10 mouse cellular contexts compared by ENCODE assay signal in the genomic region with DNA sequence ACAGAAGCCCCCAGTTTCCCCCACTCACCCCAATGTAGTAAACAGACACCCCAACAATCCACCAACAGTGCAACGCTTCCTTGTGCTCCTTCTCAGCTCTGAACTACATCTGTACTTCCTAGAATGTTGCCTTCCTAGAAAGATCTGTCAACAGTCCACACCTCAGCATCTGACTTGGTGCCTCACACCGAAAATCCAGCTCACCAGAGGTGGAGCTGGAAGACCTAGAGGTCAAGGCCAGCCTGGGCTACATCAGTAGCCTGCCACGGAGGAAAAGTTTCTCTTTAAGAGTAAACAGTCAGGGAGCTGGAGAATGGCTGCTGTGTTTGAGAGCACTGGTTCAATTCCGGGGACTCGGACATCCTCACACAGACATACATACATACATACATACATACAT. TPM values are rescaled to one million over a fixed set of nuclear protein-coding genes. Genes with fewer than 3 reads are reported as not detected.
A peak's percentile ranks its signal among the peaks of the same experiment; 100 is the strongest.
DNase-seq lines count a peak whose midpoint lies in the region; ATAC-seq and TF ChIP-seq lines count a peak whose summit lies in the region.
"Had no signal": no experiment of that assay in that cellular context is flagged by ENCODE, and none has a peak within 500 bp of the region (broad histone marks: within the 10 kb centered on the region; RNA-seq: fewer than 3 reads in every experiment).

No protein-coding gene starts in this region.

- no peaks in the 10 kb centered on the region for H3K9me3 ChIP-seq in heart, embryonic 14.5 days (ENCODE audit: control insufficient read depth, low read length)
- no peaks in the 10 kb centered on the region for H3K9me3 ChIP-seq in lung, postnatal 0 days (ENCODE audit: low read length)
- no peaks in the 10 kb centered on the region for H3K9me3 ChIP-seq in stomach, embryonic 16.5 days (replicated peaks; ENCODE audit: control insufficient read depth, low read length)

- H3K27ac ChIP-seq in heart, embryonic 14.5 days (replicated peaks in 1 of 2; ENCODE audit: control insufficient read depth in 1 of 2, insufficient read depth in 1 of 2, low read depth in 2 of 2, low read length in 2 of 2): peak overlapping the region; percentile 52 to 78
- H3K27ac ChIP-seq in lung, postnatal 0 days (ENCODE audit: low read length): no peak overlapping the region
- no peak overlapping the region for H3K27ac ChIP-seq in stomach, embryonic 16.5 days (ENCODE audit: low read length)

- 63% methylated on average over 5 of the region's 5 CpGs for WGBS in heart, embryonic 14.5 days
- WGBS in lung, postnatal 0 days: 46% methylated on average over 5 of the region's 5 CpGs
- WGBS in stomach, embryonic 16.5 days: 56% methylated on average over 5 of the region's 5 CpGs

- H3K27me3 ChIP-seq in heart, embryonic 14.5 days (ENCODE audit: control insufficient read depth, insufficient read depth, low read length): no peaks in the 10 kb centered on the region
- H3K27me3 ChIP-seq in lung, postnatal 0 days (replicated peaks; ENCODE audit: insufficient read depth, low read length): no peaks in the 10 kb centered on the region
- no peaks in the 10 kb centered on the region for H3K27me3 ChIP-seq in stomach, embryonic 16.5 days (ENCODE audit: control insufficient read depth, insufficient read depth, low read length)

- no peak for TF ChIP-seq CTCF in lung, postnatal 0 days (IDR thresholded peaks at IDR 0.05)

- no peak for ATAC-seq in heart, embryonic 14.5 days (ENCODE audit: insufficient number of reproducible peaks, insufficient read depth, low FRiP score, low read depth)
- ATAC-seq in lung, postnatal 0 days: no peak
- ATAC-seq in erythroid progenitor cell, adult 5-6 weeks (replicated peaks; ENCODE audit: low FRiP score, poor library complexity, severe bottlenecking): peak; percentile 30; the same call in 1 of the 2 replicates
- no peak for ATAC-seq in stomach, embryonic 16.5 days (ENCODE audit: insufficient read depth, low FRiP score)
- no peak for ATAC-seq in megakaryocyte progenitor cell, adult 5-6 weeks (replicated peaks; ENCODE audit: poor library complexity)

- H3K36me3 ChIP-seq in heart, embryonic 14.5 days (ENCODE audit: control insufficient read depth, insufficient read depth, low read length): no peaks in the 10 kb centered on the region
- no peaks in the 10 kb centered on the region for H3K36me3 ChIP-seq in lung, postnatal 0 days (ENCODE audit: insufficient read depth, low read length)
- no peaks in the 10 kb centered on the region for H3K36me3 ChIP-seq in stomach, embryonic 16.5 days (ENCODE audit: control insufficient read depth, insufficient read depth, low read length)

- no peak for TF ChIP-seq EP300 in lung, postnatal 0 days (IDR thresholded peaks at IDR 0.05)

- H3K4me1 ChIP-seq in heart, embryonic 14.5 days (ENCODE audit: control insufficient read depth in 2 of 2, insufficient read depth in 2 of 2, low read length in 2 of 2): peaks cover 30 to 64% of the 10 kb centered on the region in 2 experiments
- H3K4me1 ChIP-seq in lung, postnatal 0 days (ENCODE audit: insufficient read depth, low read depth, low read length): peaks cover 7% of the 10 kb centered on the region; the same call in 1 of the 2 replicates
- peaks cover 18% of the 10 kb centered on the region for H3K4me1 ChIP-seq in stomach, embryonic 16.5 days (ENCODE audit: control insufficient read depth, insufficient read depth, low read length)

- no peak overlapping the region for H3K9ac ChIP-seq in heart, embryonic 14.5 days (ENCODE audit: low read length)
- no peak overlapping the region for H3K9ac ChIP-seq in lung, postnatal 0 days (replicated peaks; ENCODE audit: low read depth)
- 0 out of 2 replicates have a peak overlapping the region, but pooled peaks have one; percentile 7 for H3K9ac ChIP-seq in stomach, embryonic 16.5 days (ENCODE audit: low read length)

- H3K4me2 ChIP-seq in heart, embryonic 14.5 days (ENCODE audit: low read length): peak overlapping the region; percentile 50
- H3K4me2 ChIP-seq in lung, postnatal 0 days (replicated peaks; ENCODE audit: low read depth, low read length): peak overlapping the region; percentile 30; the same call in 1 of the 2 replicates
- peak overlapping the region; percentile 13; the same call in 1 of the 2 replicates for H3K4me2 ChIP-seq in stomach, embryonic 16.5 days (ENCODE audit: low read depth, low read length)

- H3K4me3 ChIP-seq in heart, embryonic 14.5 days (ENCODE audit: control insufficient read depth in 1 of 2, insufficient read depth in 1 of 2, low read depth in 1 of 2, low read length in 2 of 2): 0 out of 4 replicates have a peak overlapping the region, but pooled peaks of 1 of the 2 experiments have one; percentile 15
- H3K4me3 ChIP-seq in lung, postnatal 0 days (ENCODE audit: low read depth, low read length): no peak overlapping the region
- H3K4me3 ChIP-seq in stomach, embryonic 16.5 days (replicated peaks; ENCODE audit: low read length): peak overlapping the region; percentile 11

- no peak for DNase-seq in heart, postnatal 14 days
- no peak for DNase-seq in lung, postnatal 0 days (ENCODE audit: low spot score)
- DNase-seq in lung, postnatal 4 days: no peak
- no peak for DNase-seq in frontal cortex, postnatal 36 days (ENCODE audit: low spot score in 2 of 2)
- DNase-seq: adrenal gland, adult 8-10 months; right cerebral cortex, postnatal 14 days had no signal

- intact Hi-C loops in heart, postnatal 14 days (cut with DNase I): loop anchor here (5.0 kb wide), 2 partner anchors 55 to 75 kb away; a partner anchor contains a TSS

RNA-seq across cellular contexts. Expression of a gene that starts 56.5 kb away (rescaled TPM):
- 65.3 and 67.0 TPM in 2 replicates for polyA plus RNA-seq in heart, embryonic 14.5 days (2014; fragmentation: Nextera tagmentation; extraction: Ambion mirVana)
- 10 to 100 TPM; 69.6 to 72.4 TPM for total RNA-seq in heart, postnatal 14 days (2021)
- 88.4 and 107 TPM in 2 replicates for polyA plus RNA-seq in lung, postnatal 0 days (2015; fragmentation: Nextera tagmentation; extraction: Ambion mirVana)
- 8.3 and 23.5 TPM in 2 replicates for total RNA-seq in erythroid progenitor cell, adult 5-6 weeks (2015; ENCODE audit: low replicate concordance)
- total RNA-seq in erythroid progenitor cell, adult 5-6 weeks (2017; ENCODE audit: low replicate concordance): 6.3 and 11.8 TPM in 2 replicates
- 68.4 and 72.0 TPM in 2 replicates for polyA plus RNA-seq in stomach, embryonic 16.5 days (2015; fragmentation: Nextera tagmentation; extraction: Ambion mirVana)
- 25.6 and 28.2 TPM in 2 replicates for total RNA-seq in megakaryocyte progenitor cell, adult 5-6 weeks (2015)
- total RNA-seq in megakaryocyte progenitor cell, adult 5-6 weeks (2017): 17.2 and 24.2 TPM in 2 replicates

Comparison
In these comparisons a context has a peak if more than half of its experiments do, and no peak if none do; other contexts are left out.
1. H3K27ac ChIP-seq: peak in heart, embryonic 14.5 days (2 of 2); none in lung, postnatal 0 days (single experiment) and stomach, embryonic 16.5 days (single experiment).
2. Peak in every context shown above with its lines, with median percentiles within 50 percentile points of each other: H3K4me2 ChIP-seq.